Mouse (Mus musculus) ovary, postnatal 14 days (tissue): ENCODE results near the gene Crybb2.

Experiments used
- DNase-seq: peaks from one replicate; pipeline ENCODE4 v3.0.0; 2022; ENCODE audit warnings: low spot score

Gene Crybb2

GRCm38 (mm10) chr5:113031201-113031754 lies 38.6 kb downstream of the Crybb2 start:
- DNase-seq = no peak

DNA sequence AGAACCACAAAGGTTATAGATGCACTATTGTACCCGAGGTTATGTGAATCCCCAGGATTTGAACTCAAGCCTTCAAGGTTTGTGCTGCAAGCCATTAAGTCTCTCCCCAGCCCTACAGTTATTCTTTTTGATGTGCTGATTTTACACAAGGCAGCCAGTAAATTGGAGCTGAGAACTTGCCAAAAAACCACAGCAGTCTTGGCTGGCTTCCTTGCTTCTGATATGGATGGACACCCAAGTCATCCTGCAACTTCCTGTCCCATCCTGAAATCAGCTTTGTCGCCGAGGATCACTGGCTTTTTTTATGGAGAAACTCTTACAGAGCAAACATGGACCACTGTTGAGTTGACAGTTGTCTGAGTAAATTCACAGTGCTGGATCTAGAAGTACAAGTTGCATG lies 39.8 kb downstream of the Crybb2 start:
- DNase-seq = no peak

DNA sequence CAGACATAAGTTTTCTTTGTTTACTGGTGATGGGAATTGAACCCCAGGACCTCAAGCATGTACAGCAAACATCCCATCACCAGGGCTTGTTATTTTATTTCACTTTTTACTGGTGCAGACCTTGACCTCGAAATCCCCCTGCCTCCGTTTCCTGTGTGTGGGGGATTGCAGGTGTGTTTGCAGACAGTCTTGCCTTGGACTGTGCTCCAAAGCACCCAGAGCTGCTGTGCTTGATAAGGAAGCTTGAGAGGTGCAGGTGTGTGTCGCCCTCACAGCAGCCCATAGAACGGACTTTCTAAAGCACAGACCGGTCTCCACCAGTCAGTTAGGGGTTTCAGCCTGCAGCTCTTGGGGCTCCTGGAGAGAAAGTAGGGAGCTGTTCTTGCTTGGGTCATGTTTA lies 43.2 kb downstream of the Crybb2 start:
- no peak for DNase-seq

- peak; percentile 35 for DNase-seq
These were observed 45.7 kb downstream of the Crybb2 start for GRCm38 (mm10) chr5:113024154-113024764.

DNA sequence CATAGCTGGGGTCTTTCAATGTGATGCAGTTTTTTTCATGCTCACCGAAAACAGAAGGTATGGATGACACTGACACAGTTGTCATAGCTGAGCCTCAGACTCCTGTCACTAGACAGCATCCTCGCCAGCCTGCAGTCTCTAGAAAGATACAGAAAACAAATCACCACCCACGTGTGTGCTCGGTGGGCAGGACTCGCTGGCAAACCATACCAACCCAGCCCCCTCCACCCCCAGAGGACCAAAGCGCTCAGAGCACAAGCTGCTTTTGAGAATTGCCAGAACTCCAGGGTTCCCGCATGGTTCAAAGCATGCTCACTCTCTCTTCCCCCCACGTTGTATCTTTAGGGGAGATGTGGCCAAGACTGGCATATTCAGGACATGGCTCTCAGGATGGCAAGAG lies 51.7 kb downstream of the Crybb2 start:
- DNase-seq = no peak

- DNase-seq = no peak
These were observed 52.9 kb downstream of the Crybb2 start for GRCm38 (mm10) chr5:113017004-113017403.

DNA sequence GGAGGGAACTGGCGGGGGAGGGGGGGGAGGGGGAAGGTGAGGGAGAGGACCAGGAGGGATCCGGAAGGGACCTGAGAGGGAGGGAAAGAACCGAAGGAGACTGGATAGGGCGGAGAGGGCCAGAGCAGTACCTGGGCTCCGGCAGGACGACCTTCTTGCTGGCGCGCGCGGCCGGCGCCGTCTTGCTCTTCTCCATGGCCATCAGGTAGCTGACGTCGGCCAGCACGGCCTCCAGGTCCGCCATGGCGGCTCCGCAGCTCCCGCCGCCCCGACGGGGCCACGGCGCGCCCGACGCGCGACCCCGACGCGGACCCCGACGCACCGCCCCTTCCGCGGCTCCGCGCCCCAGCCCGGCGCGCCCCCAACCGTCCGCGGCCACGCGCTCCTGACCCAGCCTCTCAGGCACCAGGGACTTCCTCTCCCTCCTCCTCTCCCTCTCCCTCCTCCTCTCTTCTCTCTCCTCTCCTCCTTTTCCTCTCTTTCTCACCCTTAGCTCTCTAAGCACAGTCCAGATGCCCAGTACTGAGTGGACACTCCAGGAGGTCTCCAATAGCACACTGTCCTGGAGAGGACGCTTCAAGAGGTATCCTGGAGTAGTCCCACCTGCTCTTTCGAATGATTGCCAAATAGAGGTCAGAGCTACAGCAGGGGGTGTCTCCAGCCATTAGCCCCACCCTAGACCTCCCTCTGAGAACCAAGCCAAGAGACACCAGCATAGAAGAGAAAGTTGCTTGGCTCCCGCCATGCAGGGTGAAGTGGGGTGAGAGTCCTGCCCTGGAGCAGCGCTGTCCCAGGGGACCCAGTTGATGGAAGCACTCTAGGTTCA lies 54.5 kb downstream of the Crybb2 start, which contains the start of gene Grk3:
Gene Grk3 (minus strand): TSS at position 556 of the 826 bp plus-strand sequence.
- peak; percentile 42 for DNase-seq

DNA sequence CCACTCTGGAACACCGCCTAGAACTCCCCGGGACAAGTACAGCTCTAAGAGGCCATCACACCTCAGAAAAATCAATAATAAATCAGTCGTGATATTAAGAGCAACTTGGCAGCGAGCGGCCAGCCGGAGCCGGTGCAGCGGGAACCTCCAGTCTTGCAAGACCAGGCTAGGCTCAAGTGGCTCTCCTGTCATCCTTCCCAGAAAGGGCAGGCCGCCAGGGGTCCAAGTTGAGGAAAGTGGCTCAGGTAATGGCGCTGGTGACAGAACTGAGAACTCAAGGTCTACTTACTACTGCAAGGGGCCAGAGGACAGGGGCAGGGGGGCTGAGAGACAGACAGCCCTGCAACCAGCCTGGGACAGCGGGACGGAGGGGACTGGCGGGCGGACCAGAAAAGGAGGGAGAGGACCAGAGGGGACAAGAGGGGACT lies 55.1 kb downstream of the Crybb2 start:
- peak; percentile 17 for DNase-seq

DNA sequence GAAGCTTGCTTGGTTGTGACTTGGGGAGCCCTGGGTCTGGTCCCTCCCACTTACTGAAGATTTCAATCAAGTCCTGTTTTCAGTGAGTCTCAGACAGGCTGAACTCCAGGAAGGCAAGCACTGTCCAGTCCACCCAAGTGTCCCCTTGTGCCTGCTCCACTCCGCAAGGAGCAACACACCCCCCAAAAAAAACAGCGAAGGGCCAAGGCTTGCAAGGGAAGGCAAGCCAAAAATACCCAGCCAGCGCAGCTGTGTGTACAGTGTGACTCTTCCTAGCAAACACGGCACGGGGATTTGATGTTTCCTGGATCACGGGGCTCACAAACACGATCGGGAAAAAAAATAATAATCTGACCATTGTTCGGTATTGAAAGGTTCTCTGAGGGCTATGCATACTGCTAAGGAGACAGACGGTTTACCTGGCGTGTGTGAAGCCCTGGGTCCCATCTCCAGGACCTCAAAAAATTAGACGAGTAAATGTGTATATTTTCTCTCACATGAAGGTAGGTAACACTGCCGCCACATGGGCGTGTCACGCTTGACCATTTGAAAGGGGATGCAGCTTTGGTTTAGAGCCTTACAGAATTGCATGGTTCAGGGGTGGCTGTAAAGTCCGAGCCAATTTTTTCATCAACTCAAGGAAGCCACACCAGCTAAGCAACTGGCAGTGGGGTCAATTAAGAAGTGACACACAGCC lies 55.7 kb downstream of the Crybb2 start:
- DNase-seq = no peak

DNA sequence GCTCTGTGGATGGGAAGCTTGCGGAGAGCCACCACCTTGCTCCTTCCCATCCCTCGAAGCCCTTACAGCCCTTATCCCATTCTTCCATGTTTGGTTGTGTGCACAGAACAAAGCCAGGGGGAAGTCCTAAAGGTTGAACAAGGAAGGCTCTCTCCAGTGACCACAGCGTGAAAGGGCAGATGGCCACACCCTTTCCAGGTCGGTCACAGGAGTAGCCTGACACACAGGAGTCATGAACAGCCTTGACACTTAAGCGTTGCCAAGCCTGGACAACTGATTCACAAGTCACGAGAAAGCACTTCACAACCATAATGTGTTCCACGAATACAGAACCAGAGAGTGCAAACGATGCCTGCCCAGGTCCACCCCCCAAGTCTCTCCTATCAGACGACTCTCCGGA lies 58.0 kb downstream of the Crybb2 start:
- no peak for DNase-seq

- no peak for DNase-seq
These were observed 60.6 kb downstream of the Crybb2 start for GRCm38 (mm10) chr5:113009183-113009820.

DNA sequence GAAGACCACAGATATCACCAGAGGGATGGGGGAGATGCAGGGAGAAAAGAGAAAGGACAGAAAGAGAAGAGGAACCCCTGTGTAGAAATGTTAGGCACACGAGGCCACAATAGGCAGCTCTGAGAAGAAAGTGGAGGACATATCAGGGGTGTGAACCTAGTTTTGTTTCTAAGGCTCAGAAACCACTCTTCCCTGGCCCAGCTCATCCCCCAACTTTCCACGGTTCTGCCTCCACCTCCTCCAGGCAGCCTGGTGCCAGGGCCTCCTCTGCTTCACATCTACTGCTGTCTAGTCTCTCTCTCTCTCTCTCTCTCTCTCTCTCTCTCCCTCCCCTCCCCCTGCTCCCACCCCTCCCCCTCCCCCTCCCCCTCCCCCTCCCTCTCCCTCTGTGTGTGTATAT lies 61.4 kb downstream of the Crybb2 start:
- no peak for DNase-seq
